Mouse (Mus musculus): Measurements from ENCODE around the gene Dhodh. TPM values are rescaled to one million over a fixed set of nuclear protein-coding genes. Genes with fewer than 3 reads are reported as not detected.

The Dhodh gene
- polyA plus RNA-seq, 1 experiment, result 0.95 TPM

DNA sequence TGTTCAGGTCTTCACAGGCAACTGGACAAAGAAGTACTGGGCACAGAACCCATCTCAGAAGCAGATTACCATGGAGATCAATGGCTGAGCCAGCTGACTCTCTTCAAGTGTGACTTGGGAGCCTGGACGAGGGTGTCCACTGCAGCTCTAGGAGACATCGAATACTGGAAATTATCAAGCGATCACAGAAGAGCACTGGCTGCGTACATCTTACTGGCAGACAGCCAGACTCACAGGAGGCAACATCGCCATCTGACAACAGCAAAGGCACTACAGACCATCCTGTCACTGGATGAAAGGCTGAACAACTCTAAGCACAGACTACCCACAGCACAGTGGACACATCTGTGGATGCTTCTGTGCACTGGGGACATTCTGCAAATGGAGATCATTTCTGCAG, 16.3 kb downstream of the Dhodh start:
- peaks cover 9% of the 10 kb centered on the region for H3K4me1 ChIP-seq (ENCODE audit: control insufficient read depth)
- no peak overlapping the region for H3K4me3 ChIP-seq (replicated peaks)
- H3K36me3 ChIP-seq (ENCODE audit: control insufficient read depth), result peaks cover 41% of the 10 kb centered on the region
- TF ChIP-seq GATA1 (IDR thresholded peaks at IDR 0.05; ENCODE audit: low read length) (no peak), TAL1 (IDR thresholded peaks at IDR 0.05; ENCODE audit: low read length) (no peak)
- H3K27me3 ChIP-seq (ENCODE audit: control insufficient read depth), result no peaks in the 10 kb centered on the region
- no peaks in the 10 kb centered on the region for H3K9me3 ChIP-seq (ENCODE audit: control insufficient read depth, low read length)

- TF ChIP-seq GATA1 (IDR thresholded peaks at IDR 0.05; ENCODE audit: low read length) (no peak), TAL1 (IDR thresholded peaks at IDR 0.05; ENCODE audit: low read length) (no peak)
- Histone ChIP-seq H3K4me3 (replicated peaks) (no peak overlapping the region), H3K36me3 (ENCODE audit: control insufficient read depth) (peaks cover 36% of the 10 kb centered on the region)
These were observed 17.1 kb downstream of the Dhodh start for GRCm38 (mm10) chr8:109591367-109591766.

DNA sequence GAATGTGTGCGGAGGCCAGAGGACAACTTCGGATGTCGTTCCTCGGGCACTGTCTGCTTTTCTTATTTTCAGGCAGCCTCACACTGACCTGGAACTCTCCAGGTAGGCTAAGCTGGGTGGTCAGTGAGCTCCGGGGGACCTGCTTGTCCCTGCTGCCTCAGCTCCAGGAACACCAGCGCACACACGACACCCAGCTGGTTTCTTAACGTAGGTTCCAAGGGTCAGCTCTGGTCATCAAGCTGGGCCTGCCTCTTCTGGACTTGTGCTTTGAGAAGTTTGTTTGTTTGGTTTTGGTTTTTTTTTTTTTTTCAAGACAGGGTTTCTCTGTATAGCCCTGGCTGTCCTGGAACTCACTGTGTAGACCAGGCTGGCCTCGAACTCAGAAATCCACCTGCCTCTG, 17.6 kb downstream of the Dhodh start:
- peaks cover 2% of the 10 kb centered on the region; the same call in 1 of the 2 replicates for H3K27me3 ChIP-seq (ENCODE audit: control insufficient read depth)
- no peak overlapping the region for H3K4me3 ChIP-seq (replicated peaks)
- H3K9me3 ChIP-seq (ENCODE audit: control insufficient read depth, low read length), result no peaks in the 10 kb centered on the region
- H3K4me1 ChIP-seq (ENCODE audit: control insufficient read depth), result peaks cover 9% of the 10 kb centered on the region
- TF ChIP-seq GATA1 (IDR thresholded peaks at IDR 0.05; ENCODE audit: low read length), result no peak
- no peak for TF ChIP-seq TAL1 (IDR thresholded peaks at IDR 0.05; ENCODE audit: low read length)
- peaks cover 36% of the 10 kb centered on the region for H3K36me3 ChIP-seq (ENCODE audit: control insufficient read depth)

More at GRCm38 (mm10) chr8:109591367-109591766, 17.1 kb downstream of the Dhodh start:
- H3K4me1 ChIP-seq (ENCODE audit: control insufficient read depth), result peaks cover 9% of the 10 kb centered on the region
- H3K27me3 ChIP-seq (ENCODE audit: control insufficient read depth), result peaks cover 2% of the 10 kb centered on the region; the same call in 1 of the 2 replicates
- H3K9me3 ChIP-seq (ENCODE audit: control insufficient read depth, low read length), result no peaks in the 10 kb centered on the region

GRCm38 (mm10) chr8:109586972-109587504, 21.4 kb downstream of the Dhodh start:
- Histone ChIP-seq H3K9me3 (ENCODE audit: control insufficient read depth, low read length) (no peaks in the 10 kb centered on the region), H3K36me3 (ENCODE audit: control insufficient read depth) (peaks cover 6% of the 10 kb centered on the region), H3K4me3 (replicated peaks) (no peak overlapping the region), H3K4me1 (ENCODE audit: control insufficient read depth) (peaks cover 8% of the 10 kb centered on the region), H3K27me3 (ENCODE audit: control insufficient read depth) (peaks cover 2% of the 10 kb centered on the region; the same call in 1 of the 2 replicates)
- TF ChIP-seq TAL1 (IDR thresholded peaks at IDR 0.05; ENCODE audit: low read length), result no peak
- TF ChIP-seq GATA1 (IDR thresholded peaks at IDR 0.05; ENCODE audit: low read length), result no peak

DNA sequence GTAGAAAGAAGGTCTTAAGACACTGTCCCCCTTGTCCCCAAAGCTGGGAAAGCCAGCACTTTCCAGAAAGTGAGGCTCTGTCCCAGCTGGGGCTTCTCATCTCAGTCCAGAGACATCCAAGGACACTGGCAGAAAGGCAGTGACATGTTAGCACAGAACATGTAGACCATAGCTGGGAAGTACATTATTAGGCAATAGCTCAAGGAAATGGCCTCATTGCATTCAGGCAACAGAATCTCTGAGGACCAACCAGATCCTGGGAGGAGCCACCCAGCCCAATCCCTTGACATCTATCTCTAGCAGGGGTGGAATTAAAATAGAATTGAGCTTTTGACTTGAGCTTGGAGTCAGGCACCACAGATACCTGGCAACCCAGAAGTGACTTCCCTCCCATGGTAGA, 22.8 kb downstream of the Dhodh start:
- Histone ChIP-seq H3K36me3 (ENCODE audit: control insufficient read depth) (no peaks in the 10 kb centered on the region), H3K4me1 (ENCODE audit: control insufficient read depth) (no peaks in the 10 kb centered on the region), H3K4me3 (replicated peaks) (no peak overlapping the region), H3K27me3 (ENCODE audit: control insufficient read depth) (peaks cover 2% of the 10 kb centered on the region; the same call in 1 of the 2 replicates), H3K9me3 (ENCODE audit: control insufficient read depth, low read length) (no peaks in the 10 kb centered on the region)
- TF ChIP-seq GATA1 (IDR thresholded peaks at IDR 0.05; ENCODE audit: low read length), result no peak
- TF ChIP-seq TAL1 (IDR thresholded peaks at IDR 0.05; ENCODE audit: low read length), result no peak

DNA sequence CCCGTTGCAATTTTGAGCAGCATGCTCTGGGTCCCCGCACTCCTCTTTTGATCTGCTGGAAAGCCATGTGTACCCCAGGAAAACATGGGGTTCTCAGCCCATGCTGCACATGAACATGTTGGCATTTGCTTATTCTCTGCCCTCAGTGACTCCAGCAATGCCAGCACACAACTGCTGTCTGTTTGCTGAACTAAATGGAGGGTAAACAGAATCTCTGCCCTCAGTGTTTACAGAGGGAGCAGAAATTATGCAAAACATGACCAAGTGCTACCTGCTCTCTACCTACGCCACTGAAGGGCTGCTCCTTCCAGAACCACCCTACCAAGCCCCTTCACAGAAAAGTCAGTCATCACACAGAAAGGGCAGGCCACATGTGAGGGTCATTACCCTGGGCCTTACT, 23.6 kb downstream of the Dhodh start:
- no peaks in the 10 kb centered on the region for H3K36me3 ChIP-seq (ENCODE audit: control insufficient read depth)
- no peaks in the 10 kb centered on the region for H3K4me1 ChIP-seq (ENCODE audit: control insufficient read depth)
- no peak overlapping the region for H3K4me3 ChIP-seq (replicated peaks)
- TF ChIP-seq GATA1 (IDR thresholded peaks at IDR 0.05; ENCODE audit: low read length), result no peak
- no peak for TF ChIP-seq TAL1 (IDR thresholded peaks at IDR 0.05; ENCODE audit: low read length)
- peaks cover 2% of the 10 kb centered on the region; the same call in 1 of the 2 replicates for H3K27me3 ChIP-seq (ENCODE audit: control insufficient read depth)
- no peaks in the 10 kb centered on the region for H3K9me3 ChIP-seq (ENCODE audit: control insufficient read depth, low read length)

GRCm38 (mm10) chr8:109584293-109584692, 24.2 kb downstream of the Dhodh start:
- peaks cover 2% of the 10 kb centered on the region; the same call in 1 of the 2 replicates for H3K27me3 ChIP-seq (ENCODE audit: control insufficient read depth)
- H3K4me1 ChIP-seq (ENCODE audit: control insufficient read depth), result no peaks in the 10 kb centered on the region
- TF ChIP-seq TAL1 (IDR thresholded peaks at IDR 0.05; ENCODE audit: low read length), result no peak
- no peak for TF ChIP-seq GATA1 (IDR thresholded peaks at IDR 0.05; ENCODE audit: low read length)
- no peak overlapping the region for H3K4me3 ChIP-seq (replicated peaks)
- no peaks in the 10 kb centered on the region for H3K36me3 ChIP-seq (ENCODE audit: control insufficient read depth)
- H3K9me3 ChIP-seq (ENCODE audit: control insufficient read depth, low read length), result no peaks in the 10 kb centered on the region

- H3K4me1 ChIP-seq (ENCODE audit: control insufficient read depth), result peaks cover 2% of the 10 kb centered on the region; the same call in 1 of the 2 replicates
- no peak for TF ChIP-seq GATA1 (IDR thresholded peaks at IDR 0.05; ENCODE audit: low read length)
- no peak for TF ChIP-seq TAL1 (IDR thresholded peaks at IDR 0.05; ENCODE audit: low read length)
- H3K36me3 ChIP-seq (ENCODE audit: control insufficient read depth), result no peaks in the 10 kb centered on the region
- no peaks in the 10 kb centered on the region for H3K9me3 ChIP-seq (ENCODE audit: control insufficient read depth, low read length)
- no peak within 1 kb of the TSS for H3K4me3 ChIP-seq (replicated peaks)
- no peaks in the 10 kb centered on the region for H3K27me3 ChIP-seq (ENCODE audit: control insufficient read depth)
These were observed 29.6 kb downstream of the Dhodh start, which contains the start of gene Hp for GRCm38 (mm10) chr8:109578900-109579301. TSS of gene Hp (minus strand) at chr8:109579172.

DNA sequence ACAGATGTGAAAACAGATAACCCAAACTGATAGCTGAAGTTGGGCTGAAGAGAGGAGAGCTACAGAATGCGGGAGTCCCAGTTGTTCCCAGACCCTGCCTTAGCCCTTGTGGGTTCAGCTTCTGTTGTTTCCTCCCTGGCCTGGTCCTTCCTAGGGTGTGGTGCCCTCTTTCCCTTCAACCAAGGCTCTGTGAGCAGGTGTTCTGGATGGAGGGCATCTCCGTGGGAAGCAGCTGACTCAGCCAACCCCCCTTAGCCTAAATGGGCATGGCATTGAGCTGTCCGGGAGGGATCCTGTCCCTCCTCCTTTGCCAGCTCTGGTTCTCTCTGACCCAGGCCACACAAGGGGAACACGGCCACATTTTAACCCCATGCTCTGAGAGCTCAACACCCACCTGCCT, 32.2 kb downstream of the Dhodh start:
- TF ChIP-seq TAL1 (IDR thresholded peaks at IDR 0.05; ENCODE audit: low read length) (no peak), GATA1 (IDR thresholded peaks at IDR 0.05; ENCODE audit: low read length) (no peak)
- H3K4me1 ChIP-seq (ENCODE audit: control insufficient read depth), result peaks cover 2% of the 10 kb centered on the region; the same call in 1 of the 2 replicates
- H3K4me3 ChIP-seq (replicated peaks), result no peak overlapping the region

More for the DNA sequence above, 32.2 kb downstream of the Dhodh start:
- H3K9me3 ChIP-seq (ENCODE audit: control insufficient read depth, low read length), result no peaks in the 10 kb centered on the region
- H3K36me3 ChIP-seq (ENCODE audit: control insufficient read depth), result peaks cover 13% of the 10 kb centered on the region
- no peaks in the 10 kb centered on the region for H3K27me3 ChIP-seq (ENCODE audit: control insufficient read depth)
